Mouse (Mus musculus): ENCODE data around the gene Irgm1.
"Not testable (repeated sequence)": the region's sequence is repeated elsewhere in the genome, so short reads cannot be mapped to it uniquely, and the experiment has no call there.

GRCm38 (mm10) chr11:48901567-48901930 lies 30.1 kb upstream of the Irgm1 start:
- TF ChIP-seq CTCF, EP300 (IDR thresholded peaks at IDR 0.05; ENCODE audit: low read depth): not testable (repeated sequence)

Measured in heart, postnatal 0 days (tissue).